ENCODE assay signal across 12 mouse cellular contexts in the genomic region with DNA sequence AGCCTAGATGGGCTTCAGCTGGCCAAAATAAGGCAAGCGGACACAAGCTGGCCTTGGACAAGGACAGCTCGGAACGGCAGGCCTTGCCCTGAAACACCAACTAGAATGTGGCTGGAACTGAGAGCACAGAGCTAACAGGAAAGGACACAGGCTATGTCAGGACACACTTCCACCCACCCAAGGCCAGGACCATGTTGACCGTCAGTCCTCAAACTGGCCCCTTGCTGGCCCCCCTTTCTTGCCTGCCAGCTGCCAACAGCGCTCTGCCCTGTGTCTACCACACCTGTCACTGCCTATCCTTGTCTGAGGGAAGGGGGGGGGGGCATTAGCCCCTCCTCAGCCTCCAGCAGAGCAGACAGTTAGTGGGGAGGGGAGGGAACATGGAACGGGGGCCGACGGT. TPM values are rescaled to one million over a fixed set of nuclear protein-coding genes. Genes with fewer than 3 reads are reported as not detected.
DNase-seq lines count a peak whose midpoint lies in the region; ATAC-seq and TF ChIP-seq lines count a peak whose summit lies in the region.
"Had no signal": no experiment of that assay in that cellular context is flagged by ENCODE, and none has a peak within 500 bp of the region (broad histone marks: within the 10 kb centered on the region; RNA-seq: fewer than 3 reads in every experiment).

A gene (plus strand): TSS at position 316 of the 400 bp plus-strand sequence.

- no peaks in the 10 kb centered on the region for H3K27me3 ChIP-seq in hindbrain, embryonic 13.5 days
- H3K27me3 ChIP-seq in hindbrain, embryonic 10.5 days (ENCODE audit: insufficient read depth, poor library complexity, severe bottlenecking) = no peaks in the 10 kb centered on the region
- no peaks in the 10 kb centered on the region for H3K27me3 ChIP-seq in E14TG2a.4 (ENCODE audit: insufficient read depth, low read length)
- no peaks in the 10 kb centered on the region for H3K27me3 ChIP-seq in heart, postnatal 0 days (ENCODE audit: control insufficient read depth, insufficient read depth, low read length)
- H3K27me3 ChIP-seq: hindbrain, embryonic 15.5 days had no signal

- no peaks in the 10 kb centered on the region for H3K9me3 ChIP-seq in hindbrain, embryonic 13.5 days
- H3K9me3 ChIP-seq in hindbrain, embryonic 10.5 days = no peaks in the 10 kb centered on the region
- no peaks in the 10 kb centered on the region for H3K9me3 ChIP-seq in E14TG2a.4 (ENCODE audit: low read length)
- H3K9me3 ChIP-seq in heart, postnatal 0 days (replicated peaks; ENCODE audit: control insufficient read depth, low read length) = no peaks in the 10 kb centered on the region
- H3K9me3 ChIP-seq: hindbrain, embryonic 15.5 days had no signal

- H3K4me2 ChIP-seq in hindbrain, embryonic 13.5 days = no peak within 1 kb of the TSS
- H3K4me2 ChIP-seq in heart, postnatal 0 days (ENCODE audit: low read depth, low read length) = peak within 1 kb of the TSS; percentile 56
- H3K4me2 ChIP-seq: hindbrain, embryonic 15.5 days had no signal

- no peak for ATAC-seq in hindbrain, embryonic 13.5 days (ENCODE audit: low FRiP score)
- peak; percentile 84 for ATAC-seq in heart, postnatal 0 days (ENCODE audit: insufficient read depth, low read depth)
- no peak for ATAC-seq in megakaryocyte-erythroid progenitor cell, adult 5-6 weeks (replicated peaks; ENCODE audit: low FRiP score, low TSS enrichment, poor library complexity, severe bottlenecking)
- ATAC-seq in megakaryocyte progenitor cell, adult 5-6 weeks (replicated peaks; ENCODE audit: poor library complexity) = no peak

- 88% methylated on average over 8 of the region's 8 CpGs for WGBS in hindbrain, embryonic 13.5 days
- 77% methylated on average over 8 of the region's 8 CpGs for WGBS in hindbrain, embryonic 10.5 days
- WGBS in heart, postnatal 0 days = 36% methylated on average over 7 of the region's 8 CpGs

- no peak for DNase-seq in hindbrain, embryonic 10.5 days (ENCODE audit: low spot score)
- DNase-seq in gastrocnemius, postnatal 10 days = peak; percentile 62
- DNase-seq in heart, postnatal 0 days (ENCODE audit: low spot score) = peak; percentile 73
- no peak for DNase-seq in embryo, embryonic 11 days
- DNase-seq: cerebellum, adult 11-12 months had no signal

- peak; percentile 66; the same call in 1 of the 2 replicates for TF ChIP-seq EP300 in heart, postnatal 0 days (IDR thresholded peaks at IDR 0.05; ENCODE audit: low read depth)

- H3K4me3 ChIP-seq in hindbrain, embryonic 13.5 days = no peak within 1 kb of the TSS
- no peak within 1 kb of the TSS for H3K4me3 ChIP-seq in hindbrain, embryonic 10.5 days
- peak within 1 kb of the TSS; percentile 61 for H3K4me3 ChIP-seq in E14TG2a.4 (replicated peaks; ENCODE audit: low read length)
- H3K4me3 ChIP-seq in heart, postnatal 0 days (ENCODE audit: low read depth, low read length) = peak within 1 kb of the TSS; percentile 43
- H3K4me3 ChIP-seq: erythroblast, embryonic 14.5 days; hindbrain, embryonic 15.5 days; left cerebral cortex, adult 2 months had no signal

- peaks cover 15% of the 10 kb centered on the region for H3K36me3 ChIP-seq in hindbrain, embryonic 13.5 days
- H3K36me3 ChIP-seq in hindbrain, embryonic 10.5 days = peaks cover 12% of the 10 kb centered on the region
- H3K36me3 ChIP-seq in E14TG2a.4 (ENCODE audit: insufficient read depth, low read length) = peaks cover 9% of the 10 kb centered on the region
- H3K36me3 ChIP-seq in heart, postnatal 0 days (replicated peaks; ENCODE audit: control insufficient read depth, insufficient read depth, low read length) = peaks cover 8% of the 10 kb centered on the region

- no peak for TF ChIP-seq CTCF in E14TG2a.4 (conservative IDR thresholded peaks at IDR 0.05; ENCODE audit: low read length)
- no peak for TF ChIP-seq CTCF in heart, postnatal 0 days (IDR thresholded peaks at IDR 0.05; ENCODE audit: low read depth)

- H3K4me1 ChIP-seq in hindbrain, embryonic 13.5 days (replicated peaks) = peaks cover 29% of the 10 kb centered on the region
- H3K4me1 ChIP-seq in hindbrain, embryonic 10.5 days (replicated peaks) = peaks cover 37% of the 10 kb centered on the region
- peaks cover 44% of the 10 kb centered on the region for H3K4me1 ChIP-seq in E14TG2a.4 (replicated peaks; ENCODE audit: low read depth, low read length)
- H3K4me1 ChIP-seq in heart, postnatal 0 days (ENCODE audit: control insufficient read depth, insufficient read depth) = peaks cover 20% of the 10 kb centered on the region; the same call in 1 of the 2 replicates

- 0 out of 2 replicates have a peak within 1 kb of the TSS, but pooled peaks have one; percentile 0 for H3K9ac ChIP-seq in hindbrain, embryonic 13.5 days
- peak within 1 kb of the TSS; percentile 61 for H3K9ac ChIP-seq in heart, postnatal 0 days (replicated peaks; ENCODE audit: low read depth, low read length)
- H3K9ac ChIP-seq: hindbrain, embryonic 15.5 days had no signal

- H3K27ac ChIP-seq in hindbrain, embryonic 13.5 days = no peak within 1 kb of the TSS
- no peak within 1 kb of the TSS for H3K27ac ChIP-seq in hindbrain, embryonic 10.5 days
- H3K27ac ChIP-seq in heart, postnatal 0 days (ENCODE audit: low read depth) = peak within 1 kb of the TSS; percentile 94
- H3K27ac ChIP-seq: hindbrain, embryonic 15.5 days; left cerebral cortex, adult 2 months had no signal

RNA-seq across cellular contexts. Expression of the gene that starts here (rescaled TPM):
- 0.40 and 0.54 TPM in 2 replicates for polyA plus RNA-seq in hindbrain, embryonic 13.5 days (2015; fragmentation: Nextera tagmentation; extraction: Ambion mirVana)
- polyA plus RNA-seq in hindbrain, embryonic 10.5 days (2016; fragmentation: Nextera tagmentation; extraction: Ambion mirVana) = 0.26 and 0.34 TPM in 2 replicates
- total RNA-seq in gastrocnemius, postnatal 10 days (2021) = 100 to 1,000 TPM; 403 to 446 TPM
- total RNA-seq in heart, postnatal 0 days (2014; rRNA removed; ENCODE audit: low replicate concordance) = 212 and 277 TPM in 2 replicates
- polyA plus RNA-seq in heart, postnatal 0 days (2015; fragmentation: Nextera tagmentation; extraction: Ambion mirVana) = 181 and 195 TPM in 2 replicates
- not detected in 2 replicates for total RNA-seq in megakaryocyte-erythroid progenitor cell, adult 5-6 weeks (2014; fragmentation: Nextera tagmentation)
- not detected in 2 replicates for total RNA-seq in megakaryocyte-erythroid progenitor cell, adult 5-6 weeks (2017)
- 0.81 TPM in 1 of 2 replicates, not detected in the other for total RNA-seq in megakaryocyte progenitor cell, adult 5-6 weeks (2015)
- 0.20 and 1.00 TPM in 2 replicates for total RNA-seq in megakaryocyte progenitor cell, adult 5-6 weeks (2017)
- total RNA-seq: left cerebral cortex, adult 2 months had no signal
- polyA plus RNA-seq: erythroblast, embryonic 14.5 days had no signal

Comparison
In these comparisons a context has a peak if more than half of its experiments do, and no peak if none do; other contexts are left out.
1. RNA of the gene that starts here (total RNA-seq): 403 to 446 TPM in gastrocnemius, postnatal 10 days and 212 to 277 TPM in heart, postnatal 0 days; 0.20 to 1.00 TPM in megakaryocyte progenitor cell, adult 5-6 weeks and not detected in megakaryocyte-erythroid progenitor cell, adult 5-6 weeks; every median in the first group is over 100 times any median in the second.
2. RNA of the gene that starts here (polyA plus RNA-seq): 181 to 195 TPM in heart, postnatal 0 days; 0.40 to 0.54 TPM in hindbrain, embryonic 13.5 days and 0.26 to 0.34 TPM in hindbrain, embryonic 10.5 days; every median in the first group is over 100 times any median in the second.
3. H3K4me3 ChIP-seq: peak in E14TG2a.4 (single experiment) and heart, postnatal 0 days (single experiment); none in hindbrain, embryonic 13.5 days (single experiment) and hindbrain, embryonic 10.5 days (single experiment).
4. DNase-seq: peak in gastrocnemius, postnatal 10 days (single experiment) and heart, postnatal 0 days (single experiment); none in hindbrain, embryonic 10.5 days (single experiment) and embryo, embryonic 11 days (single experiment).